Mouse (Mus musculus) cerebellum, adult 2 months (tissue): Measurements from ENCODE around the gene Trim44. TPM values are rescaled to one million over a fixed set of nuclear protein-coding genes. Genes with fewer than 3 reads are reported as not detected.

ENCODE experiments used
- DNase-seq, 2 experiments: peaks; one replicate each; pipeline ENCODE4 v3.0.0; 2021
- H3K27ac ChIP-seq: fragments of 200-500 bp; 2 replicates; pipeline ENCODE4 v1.5.1; 2012; ENCODE audit warnings: low read length, control low read depth, inconsistent platforms; ENCODE audit not compliant: insufficient read depth
- H3K27me3 ChIP-seq: fragments of 200-500 bp; 2 replicates; pipeline ENCODE4 v1.6.1; 2012; ENCODE audit warnings: inconsistent platforms, mild to moderate bottlenecking, low read length, moderate library complexity; ENCODE audit not compliant: control insufficient read depth, insufficient read depth
- H3K4me1 ChIP-seq: fragments of 200-500 bp; 2 replicates; pipeline ENCODE4 v1.6.1; 2011; ENCODE audit warnings: low read length; ENCODE audit not compliant: control insufficient read depth, insufficient read depth
- H3K4me3 ChIP-seq: fragments of 200-500 bp; replicated peaks from 2 replicates; pipeline ENCODE3; 2011; ENCODE audit warnings: mild to moderate bottlenecking, low read depth, low read length, control low read depth; ENCODE audit not compliant: insufficient read depth
- CTCF ChIP-seq: fragments of 200-500 bp; IDR thresholded peaks from 2 replicates; pipeline ENCODE4 v1.5.1; 2011; ENCODE audit warnings: low read depth, mild to moderate bottlenecking, control low read depth, low read length, moderate library complexity, borderline replicate concordance; ENCODE audit not compliant: insufficient read depth
- POLR2A ChIP-seq: fragments of 200-500 bp; IDR thresholded peaks from 2 replicates; pipeline ENCODE4 v1.6.1; 2011; ENCODE audit warnings: low read length, control low read depth, borderline replicate concordance; ENCODE audit not compliant: insufficient read depth
- WGBS: fragments of 180-500 bp; shearing (Covaris S2); methylation state at CpG from one replicate; pipeline ENCODE4 v1.1.7; 2018; 5-methylcytosine and 5-hydroxymethylcytosine counted together
- polyA plus RNA-seq: library from polyadenylated mRNA; depleted of rRNA; stranded (reverse); fragments of >200 nt; gene quantifications from 2 replicates; pipeline ENCODE4 v1.2.3, GENCODE M21; 2012

The Trim44 gene
- polyA plus RNA-seq, 1 experiment = 107 TPM

GRCm38 (mm10) chr2:102401352-102401692 is 6.3 kb downstream of the Trim44 start:
- 12% methylated on average over 6 of the region's 6 CpGs for WGBS
- H3K4me3 ChIP-seq = peak overlapping the region; percentile 62
- no peak for DNase-seq
- no peaks in the 10 kb centered on the region for H3K27me3 ChIP-seq
- peaks cover 6% of the 10 kb centered on the region; the same call in 1 of the 2 replicates for H3K4me1 ChIP-seq
- TF ChIP-seq CTCF (no peak), POLR2A (no peak)
- peak overlapping the region; percentile 69 for H3K27ac ChIP-seq

GRCm38 (mm10) chr2:102400605-102401351 is 6.8 kb downstream of the Trim44 start:
- Histone ChIP-seq H3K27me3 (no peaks in the 10 kb centered on the region), H3K4me3 (peak overlapping the region; percentile 62), H3K4me1 (peaks cover 5% of the 10 kb centered on the region; the same call in 1 of the 2 replicates), H3K27ac (peak overlapping the region; percentile 69)
- 3% methylated on average over 91 of the region's 94 CpGs for WGBS
- no peak for TF ChIP-seq CTCF
- peak; percentile 54; the same call in 1 of the 2 replicates for TF ChIP-seq POLR2A
- peak; percentile 89 for DNase-seq

- DNase-seq = peak in 1 of 2 experiments; percentile 26
- Histone ChIP-seq H3K27ac (peak overlapping the region; percentile 69), H3K4me1 (peaks cover 5% of the 10 kb centered on the region; the same call in 1 of the 2 replicates), H3K27me3 (no peaks in the 10 kb centered on the region), H3K4me3 (peak overlapping the region; percentile 62)
- no peak for TF ChIP-seq CTCF
- TF ChIP-seq POLR2A = no peak
- 37% methylated on average over 48 of the region's 48 CpGs for WGBS
Measured at GRCm38 (mm10) chr2:102399864-102400604, 7.6 kb downstream of the Trim44 start.

GRCm38 (mm10) chr2:102396493-102396892 is 11.1 kb downstream of the Trim44 start:
- DNase-seq = no peak
- H3K27me3 ChIP-seq = no peaks in the 10 kb centered on the region
- H3K27ac ChIP-seq = no peak overlapping the region
- peaks cover 5% of the 10 kb centered on the region; the same call in 1 of the 2 replicates for H3K4me1 ChIP-seq
- WGBS = 36% methylated on average over 1 of the region's 1 CpGs
- no peak for TF ChIP-seq POLR2A
- TF ChIP-seq CTCF = no peak
- no peak overlapping the region for H3K4me3 ChIP-seq

GRCm38 (mm10) chr2:102393457-102393856 is 14.2 kb downstream of the Trim44 start:
- WGBS = 90% methylated on average over 1 of the region's 1 CpGs
- TF ChIP-seq CTCF = no peak
- no peak for TF ChIP-seq POLR2A
- Histone ChIP-seq H3K27me3 (no peaks in the 10 kb centered on the region), H3K4me3 (no peak overlapping the region), H3K4me1 (no peaks in the 10 kb centered on the region), H3K27ac (no peak overlapping the region)
- no peak for DNase-seq

- Histone ChIP-seq H3K4me1 (peaks cover 4% of the 10 kb centered on the region; the same call in 1 of the 2 replicates), H3K27ac (no peak overlapping the region), H3K27me3 (no peaks in the 10 kb centered on the region), H3K4me3 (no peak overlapping the region)
- TF ChIP-seq POLR2A = no peak
- no peak for TF ChIP-seq CTCF
- DNase-seq = no peak
Measured at GRCm38 (mm10) chr2:102385328-102385902, 22.2 kb downstream of the Trim44 start.

GRCm38 (mm10) chr2:102384496-102384895 is 23.1 kb downstream of the Trim44 start:
- no peak overlapping the region for H3K27ac ChIP-seq

GRCm38 (mm10) chr2:102384057-102384456 is 23.6 kb downstream of the Trim44 start:
- no peak for TF ChIP-seq POLR2A
- TF ChIP-seq CTCF = no peak
- no peak for DNase-seq
- 40% methylated on average over 2 of the region's 2 CpGs for WGBS
- Histone ChIP-seq H3K4me1 (peaks cover 4% of the 10 kb centered on the region; the same call in 1 of the 2 replicates), H3K27ac (no peak overlapping the region), H3K4me3 (no peak overlapping the region), H3K27me3 (no peaks in the 10 kb centered on the region)

More at GRCm38 (mm10) chr2:102384496-102384895, 23.1 kb downstream of the Trim44 start:
- no peaks in the 10 kb centered on the region for H3K27me3 ChIP-seq
- DNase-seq = no peak
- H3K4me3 ChIP-seq = no peak overlapping the region
- WGBS = 52% methylated on average over 1 of the region's 1 CpGs
- H3K4me1 ChIP-seq = peaks cover 4% of the 10 kb centered on the region; the same call in 1 of the 2 replicates
- TF ChIP-seq CTCF (no peak), POLR2A (no peak)
